Mouse (Mus musculus) CD4-positive, CD25-positive, alpha-beta regulatory T cell, adult 4 months (primary cell): ENCODE data around the gene Efhd2. TPM values are rescaled to one million over a fixed set of nuclear protein-coding genes. Genes with fewer than 3 reads are reported as not detected.

Experiments used
- polyA plus RNA-seq, 2 experiments: library from polyadenylated mRNA; unstranded; fragments of 100-300 nt; shearing (Covaris generic); gene quantifications; one replicate each; pipeline ENCODE4 v1.2.1; 2017

Efhd2 gene
- polyA plus RNA-seq, 2 experiments from 2014 or later, result 19.8 to 27.0 TPM

Other genes with a start within 250 kb of the Efhd2 start
- gene Plekhm2, start 210.0 kb downstream of the Efhd2 start, polyA plus RNA-seq, result 1 to 10 TPM; 2.1 to 3.4 TPM
- gene Rsc1a1, start 189.3 kb downstream of the Efhd2 start, polyA plus RNA-seq, result not detected
- gene Ddi2, start 151.5 kb downstream of the Efhd2 start, polyA plus RNA-seq, result 10 to 100 TPM; 19.1 to 20.7 TPM
- gene Agmat, start 128.2 kb downstream of the Efhd2 start, polyA plus RNA-seq, result not detected
- 1 to 10 TPM; 3.4 to 4.3 TPM for gene Dnajc16, start 84.0 kb downstream of the Efhd2 start, polyA plus RNA-seq
- gene Casp9, start 81.3 kb downstream of the Efhd2 start, polyA plus RNA-seq, result 10 to 100 TPM; 10.8 to 12.4 TPM
- not detected for gene Cela2a, start 48.8 kb downstream of the Efhd2 start, polyA plus RNA-seq
- not detected for gene Ctrc, start 28.6 kb downstream of the Efhd2 start, polyA plus RNA-seq
- 1 to 10 TPM in 1 of 2 experiments, not detected in 1; 1.0 TPM for gene Fhad1, start 140.2 kb upstream of the Efhd2 start, polyA plus RNA-seq
- under 1 TPM; 0.86 to 0.96 TPM for gene Tmem51, start 209.4 kb upstream of the Efhd2 start, polyA plus RNA-seq